Mouse (Mus musculus) limb, embryonic 12.5 days (tissue): ENCODE results near the gene Olfr893. TPM values are rescaled to one million over a fixed set of nuclear protein-coding genes. Genes with fewer than 3 reads are reported as not detected.
"Not testable (repeated sequence)": the region's sequence is repeated elsewhere in the genome, so short reads cannot be mapped to it uniquely, and the experiment has no call there.

ENCODE experiments used
- ATAC-seq: fragments of 200-750 bp; cut with Nextera tagmentation; 2 replicates; pipeline ENCODE4 v1.8.0; 2017; ENCODE audit warnings: low read depth, moderate TSS enrichment; ENCODE audit not compliant: insufficient number of reproducible peaks, insufficient read depth, low FRiP score, low TSS enrichment
- H3K27ac ChIP-seq: fragments of 300-500 bp; sonication (generic); 2 replicates; pipeline ENCODE4 v1.5.1; 2016; ENCODE audit warnings: mild to moderate bottlenecking, moderate library complexity
- H3K27me3 ChIP-seq: fragments of 300-500 bp; sonication (generic); 2 replicates; pipeline ENCODE4 v1.6.1; 2016; ENCODE audit warnings: mild to moderate bottlenecking, moderate library complexity
- H3K36me3 ChIP-seq: fragments of 300-500 bp; sonication (generic); 2 replicates; pipeline ENCODE4 v1.6.1; 2016; ENCODE audit warnings: mild to moderate bottlenecking, moderate library complexity
- H3K4me1 ChIP-seq: fragments of 300-500 bp; sonication (generic); replicated peaks from 2 replicates; pipeline ENCODE4 v1.6.1; 2016
- H3K4me2 ChIP-seq: fragments of 300-500 bp; sonication (generic); 2 replicates; pipeline ENCODE4 v1.6.1; 2016; ENCODE audit warnings: mild to moderate bottlenecking, moderate library complexity
- H3K4me3 ChIP-seq: fragments of 300-500 bp; sonication (generic); replicated peaks from 2 replicates; pipeline ENCODE4 v1.5.1; 2016; ENCODE audit warnings: mild to moderate bottlenecking
- H3K9ac ChIP-seq: fragments of 300-500 bp; sonication (generic); replicated peaks from 2 replicates; pipeline ENCODE4 v1.6.1; 2016; ENCODE audit warnings: mild to moderate bottlenecking, moderate library complexity
- H3K9me3 ChIP-seq: fragments of 300-500 bp; sonication (generic); 2 replicates; pipeline ENCODE4 v1.6.1; 2016; ENCODE audit warnings: mild to moderate bottlenecking, moderate library complexity
- WGBS: fragments of 180-500 bp; shearing (Covaris S2); methylation state at CpG from one replicate; pipeline ENCODE4 v1.1.7; 2016; 5-methylcytosine and 5-hydroxymethylcytosine counted together
- polyA plus RNA-seq: library from polyadenylated mRNA; unstranded; fragments of >200 nt; fragmentation: Nextera tagmentation; extraction: Ambion mirVana; gene quantifications from 2 replicates; pipeline ENCODE4 v1.2.1, GENCODE M21; 2016

Olfr893 gene
- polyA plus RNA-seq, result not detected in 2 replicates

GRCm38 (mm10) chr9:38208065-38208464 lies at the start of gene Olfr893:
Olfr893 (plus strand) TSS chr9:38208365.
- no peaks in the 10 kb centered on the region for H3K9me3 ChIP-seq
- WGBS, result 84% methylated on average over 3 of the region's 3 CpGs
- H3K9ac ChIP-seq, result no peak within 1 kb of the TSS
- no peak for ATAC-seq
- H3K4me2 ChIP-seq, result no peak within 1 kb of the TSS
- no peaks in the 10 kb centered on the region for H3K4me1 ChIP-seq
- H3K27ac ChIP-seq, result no peak within 1 kb of the TSS
- H3K36me3 ChIP-seq, result no peaks in the 10 kb centered on the region
- H3K4me3 ChIP-seq, result no peak within 1 kb of the TSS
- no peaks in the 10 kb centered on the region for H3K27me3 ChIP-seq

DNA sequence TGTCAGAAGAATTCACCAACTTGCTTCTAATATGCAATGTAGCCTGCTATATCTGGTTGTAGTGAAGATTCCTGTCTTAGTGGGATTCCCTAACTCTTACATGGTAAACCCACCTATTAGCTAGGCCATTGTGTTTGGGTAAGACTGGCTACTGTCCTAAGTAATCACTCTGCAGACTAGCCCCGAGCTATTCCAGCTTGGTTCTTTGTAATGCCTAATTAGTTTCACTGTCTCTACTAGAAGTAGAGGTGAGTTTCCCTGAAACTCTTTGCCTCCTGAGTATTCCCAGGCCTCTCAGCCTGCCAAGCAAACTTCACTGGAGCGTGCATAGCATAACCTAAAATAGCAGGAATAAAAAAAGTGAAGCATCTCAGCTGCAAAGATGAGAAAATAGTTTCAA lies 39.8 kb upstream of the Olfr893 start:
- H3K9ac ChIP-seq, H3K36me3 ChIP-seq, H3K27ac ChIP-seq, ATAC-seq, H3K9me3 ChIP-seq, H3K4me3 ChIP-seq, H3K27me3 ChIP-seq, H3K4me2 ChIP-seq, H3K4me1 ChIP-seq: not testable (repeated sequence)
- 50% methylated on average over 2 of the region's 2 CpGs for WGBS

- Histone ChIP-seq H3K9ac (no peak within 1 kb of the TSS), H3K27me3 (no peaks in the 10 kb centered on the region), H3K36me3 (no peaks in the 10 kb centered on the region), H3K9me3 (peaks cover 18% of the 10 kb centered on the region), H3K27ac (no peak within 1 kb of the TSS), H3K4me3 (no peak within 1 kb of the TSS), H3K4me2 (no peak within 1 kb of the TSS), H3K4me1 (no peaks in the 10 kb centered on the region)
- 77% methylated on average over 1 of the region's 1 CpGs for WGBS
- ATAC-seq, result no peak
Measured at GRCm38 (mm10) chr9:38180721-38181120, 27.4 kb upstream of the Olfr893 start, which contains the start of gene Olfr891. Olfr891 (minus strand) TSS chr9:38180821.

- H3K27me3 ChIP-seq, result no peaks in the 10 kb centered on the region
- no peak within 1 kb of the TSS for H3K27ac ChIP-seq
- no peaks in the 10 kb centered on the region for H3K9me3 ChIP-seq
- no peak within 1 kb of the TSS for H3K4me3 ChIP-seq
- H3K4me2 ChIP-seq, result no peak within 1 kb of the TSS
- no peak for ATAC-seq
- H3K36me3 ChIP-seq, result no peaks in the 10 kb centered on the region
- H3K4me1 ChIP-seq, result no peaks in the 10 kb centered on the region
- no peak within 1 kb of the TSS for H3K9ac ChIP-seq
Measured at GRCm38 (mm10) chr9:38217755-38218154, 9.6 kb downstream of the Olfr893 start, which contains the start of gene Olfr894. Olfr894 (plus strand) TSS chr9:38218055.

GRCm38 (mm10) chr9:38252474-38252873 lies 44.3 kb downstream of the Olfr893 start, which contains the start of gene Olfr143:
Olfr143 (plus strand) TSS chr9:38252774.
- Histone ChIP-seq H3K36me3 (no peaks in the 10 kb centered on the region), H3K4me1 (no peaks in the 10 kb centered on the region)
- ATAC-seq, result no peak

More at GRCm38 (mm10) chr9:38252474-38252873, 44.3 kb downstream of the Olfr893 start, which contains the start of gene Olfr143:
- H3K27me3 ChIP-seq, result no peaks in the 10 kb centered on the region
- H3K9ac ChIP-seq, result no peak within 1 kb of the TSS
- no peak within 1 kb of the TSS for H3K27ac ChIP-seq
- H3K9me3 ChIP-seq, result no peaks in the 10 kb centered on the region
- H3K4me3 ChIP-seq, result no peak within 1 kb of the TSS
- H3K4me2 ChIP-seq, result no peak within 1 kb of the TSS

Other genes starting within 250 kb of the Olfr893 start
- not detected in 2 replicates for gene Olfr881, start 216.5 kb upstream of the Olfr893 start, polyA plus RNA-seq
- gene Olfr883, start 182.6 kb upstream of the Olfr893 start, polyA plus RNA-seq, result not detected in 2 replicates
- gene Olfr884, start 161.8 kb upstream of the Olfr893 start, polyA plus RNA-seq, result not detected in 2 replicates
- not detected in 2 replicates for gene Olfr885, start 147.0 kb upstream of the Olfr893 start, polyA plus RNA-seq
- not detected in 2 replicates for gene Olfr887, start 124.3 kb upstream of the Olfr893 start, polyA plus RNA-seq
- gene Olfr888, start 100.2 kb upstream of the Olfr893 start, polyA plus RNA-seq, result not detected in 2 replicates
- 0.04 TPM in 1 of 2 replicates, not detected in the other for gene Olfr889, start 93.2 kb upstream of the Olfr893 start, polyA plus RNA-seq
- not detected in 2 replicates for gene Olfr890, start 65.8 kb upstream of the Olfr893 start, polyA plus RNA-seq
- not detected in 2 replicates for gene Olfr891, start 27.5 kb upstream of the Olfr893 start, polyA plus RNA-seq
- gene Olfr894, start 9.7 kb downstream of the Olfr893 start, polyA plus RNA-seq, result not detected in 2 replicates
- not detected in 2 replicates for gene Olfr143, start 44.4 kb downstream of the Olfr893 start, polyA plus RNA-seq
- gene Olfr895, start 59.5 kb downstream of the Olfr893 start, polyA plus RNA-seq, result not detected in 2 replicates
- not detected in 2 replicates for gene Olfr896-ps1, start 82.7 kb downstream of the Olfr893 start, polyA plus RNA-seq
- gene Olfr25, start 120.7 kb downstream of the Olfr893 start, polyA plus RNA-seq, result not detected in 2 replicates
- gene Olfr898, start 140.0 kb downstream of the Olfr893 start, polyA plus RNA-seq, result not detected in 2 replicates
- not detected in 2 replicates for gene Olfr250, start 158.5 kb downstream of the Olfr893 start, polyA plus RNA-seq
- gene Olfr251, start 168.7 kb downstream of the Olfr893 start, polyA plus RNA-seq, result not detected in 2 replicates
- gene Olfr147, start 193.3 kb downstream of the Olfr893 start, polyA plus RNA-seq, result not detected in 2 replicates
- not detected in 2 replicates for gene Olfr901, start 221.1 kb downstream of the Olfr893 start, polyA plus RNA-seq
- gene Olfr902, start 239.3 kb downstream of the Olfr893 start, polyA plus RNA-seq, result not detected in 2 replicates